Mouse (Mus musculus) ES-E14 (cell line): ENCODE measurements around the gene Slc35e3. TPM values are rescaled to one million over a fixed set of nuclear protein-coding genes. Genes with fewer than 3 reads are reported as not detected.

Experiments
- DNase-seq: peaks from one replicate; pipeline ENCODE4 v3.0.0-alpha.2; 2013; ENCODE audit warnings: low read depth, low spot score
- H3K27ac ChIP-seq: 2 replicates; pipeline ENCODE4 v1.5.1; 2012; ENCODE audit warnings: low read depth, mild to moderate bottlenecking, low read length, moderate library complexity, mixed read lengths; ENCODE audit not compliant: poor library complexity, insufficient read depth, severe bottlenecking
- H3K36me3 ChIP-seq: 2 replicates; pipeline ENCODE4 v1.6.1; 2012; ENCODE audit warnings: mild to moderate bottlenecking, low read length, moderate library complexity, mixed read lengths; ENCODE audit not compliant: control insufficient read depth, poor library complexity, insufficient read depth, severe bottlenecking
- H3K4me1 ChIP-seq, 2 experiments: fragments of 150-350 bp in 1 of 2; sonication (generic) in 1 of 2; 2 replicates each; pipeline ENCODE4 v1.6.1; 2012; ENCODE audit warnings: low read length in 2 of 2, mild to moderate bottlenecking in 1 of 2, mixed read lengths in 1 of 2; ENCODE audit not compliant: control insufficient read depth in 2 of 2, insufficient read depth in 2 of 2, poor library complexity in 1 of 2
- H3K4me3 ChIP-seq, 2 experiments: fragments of 150-350 bp in 1 of 2; sonication (generic) in 1 of 2; 2 replicates each; pipeline ENCODE4 v1.5.1; 2012; ENCODE audit warnings: low read length in 2 of 2, low read depth in 1 of 2, mild to moderate bottlenecking in 1 of 2, mixed read lengths in 1 of 2; ENCODE audit not compliant: insufficient read depth in 1 of 2, poor library complexity in 1 of 2, severe bottlenecking in 1 of 2
- H3K9ac ChIP-seq: 2 replicates; pipeline ENCODE4 v1.6.1; 2012; ENCODE audit warnings: low read depth, mild to moderate bottlenecking, low read length, mixed read lengths; ENCODE audit not compliant: poor library complexity, insufficient read depth, severe bottlenecking
- H3K9me3 ChIP-seq: fragments of 150-350 bp; sonication (generic); 2 replicates; pipeline ENCODE4 v1.6.1; 2012; ENCODE audit warnings: low read depth, mild to moderate bottlenecking, low read length; ENCODE audit not compliant: control insufficient read depth, insufficient read depth
- CHD2 ChIP-seq: IDR thresholded peaks from 2 replicates; pipeline ENCODE4 v1.6.1; 2014; ENCODE audit warnings: mild to moderate bottlenecking, low read depth, low read length, inconsistent platforms
- HCFC1 ChIP-seq: IDR thresholded peaks from 2 replicates; pipeline ENCODE4 v1.6.1; 2012; ENCODE audit warnings: low read length, inconsistent platforms, borderline replicate concordance; ENCODE audit not compliant: insufficient read depth
- MAFK ChIP-seq: IDR thresholded peaks from 2 replicates; pipeline ENCODE4 v1.6.1; 2014; ENCODE audit warnings: mild to moderate bottlenecking, low read depth, low read length, inconsistent platforms; ENCODE audit not compliant: insufficient read depth
- ZC3H11A ChIP-seq: IDR thresholded peaks from 2 replicates; pipeline ENCODE4 v1.6.1; 2012; ENCODE audit warnings: low read depth, mild to moderate bottlenecking, inconsistent platforms, low read length, borderline replicate concordance
- ZNF384 ChIP-seq: IDR thresholded peaks from 2 replicates; pipeline ENCODE4 v1.6.1; 2012; ENCODE audit warnings: low read depth, low read length, inconsistent platforms
- in situ Hi-C, 2 experiments: fragments of 600-800 bp; cut with MboI; formaldehyde crosslinking; loops; one replicate each; pipeline ENCODE4 v1.15.1; 2025; ENCODE audit warnings: low sequenced_read_pairs in 2 of 2, inconsistent platforms in 1 of 2; ENCODE audit not compliant: unreplicated experiment in 2 of 2
- total RNA-seq: library from RNA; depleted of rRNA; stranded (reverse); fragments of 300-350 nt; gene quantifications from 2 replicates; pipeline ENCODE4 v1.2.3, GENCODE M21; 2012

The Slc35e3 gene
- total RNA-seq, 1 experiment = 16.3 TPM

- H3K27ac ChIP-seq = no peak overlapping the region
- H3K4me1 ChIP-seq = peaks cover 0 to 7% of the 10 kb centered on the region in 2 experiments; a peak in 1 of 4 replicates
- H3K4me3 ChIP-seq = no peak overlapping the region
- no peak for TF ChIP-seq CHD2
- no peak for TF ChIP-seq MAFK
- no peak for TF ChIP-seq ZNF384
- TF ChIP-seq HCFC1 = no peak
- no peak for TF ChIP-seq ZC3H11A
- H3K9me3 ChIP-seq = no peaks in the 10 kb centered on the region
- H3K9ac ChIP-seq = no peak overlapping the region
- no peak for DNase-seq
- H3K36me3 ChIP-seq = peaks cover 18% of the 10 kb centered on the region
- in situ Hi-C loops = no loop called here
These were observed 2.2 kb downstream of the Slc35e3 start for GRCm38 (mm10) chr10:117743917-117744316.

GRCm38 (mm10) chr10:117743182-117743581, 3.0 kb downstream of the Slc35e3 start:
- no peak for TF ChIP-seq HCFC1
- no peak for TF ChIP-seq ZC3H11A
- TF ChIP-seq ZNF384 = no peak
- TF ChIP-seq CHD2 = no peak
- no peak for TF ChIP-seq MAFK
- Histone ChIP-seq H3K9me3 (no peaks in the 10 kb centered on the region), H3K36me3 (peaks cover 19% of the 10 kb centered on the region; the same call in 1 of the 2 replicates), H3K9ac (no peak overlapping the region), H3K4me3 (no peak overlapping the region), H3K27ac (no peak overlapping the region), H3K4me1 (peaks cover 0 to 13% of the 10 kb centered on the region in 2 experiments; a peak in 1 of 4 replicates)
- in situ Hi-C loops = no loop called here
- DNase-seq = no peak

- in situ Hi-C loops = no loop called here
- no peak for DNase-seq
- Histone ChIP-seq H3K4me3 (no peak overlapping the region), H3K9ac (no peak overlapping the region), H3K27ac (no peak overlapping the region), H3K36me3 (peaks cover 21% of the 10 kb centered on the region; the same call in 1 of the 2 replicates), H3K4me1 (peaks cover 0 to 13% of the 10 kb centered on the region in 2 experiments; a peak in 1 of 4 replicates), H3K9me3 (no peaks in the 10 kb centered on the region)
- TF ChIP-seq HCFC1 (no peak), ZC3H11A (no peak), MAFK (no peak), CHD2 (no peak), ZNF384 (no peak)
These were observed 3.5 kb downstream of the Slc35e3 start for GRCm38 (mm10) chr10:117742618-117743017.

GRCm38 (mm10) chr10:117741698-117742475, 4.3 kb downstream of the Slc35e3 start:
- H3K27ac ChIP-seq = no peak overlapping the region
- H3K36me3 ChIP-seq = peaks cover 23% of the 10 kb centered on the region; the same call in 1 of the 2 replicates
- H3K4me1 ChIP-seq = peaks cover 0 to 11% of the 10 kb centered on the region in 2 experiments; a peak in 1 of 4 replicates
- H3K9me3 ChIP-seq = no peaks in the 10 kb centered on the region
- TF ChIP-seq MAFK (no peak), ZNF384 (no peak), CHD2 (no peak)
- H3K9ac ChIP-seq = 0 out of 2 replicates have a peak overlapping the region, but pooled peaks have one; percentile 14
- in situ Hi-C loops = no loop called here
- DNase-seq = no peak
- no peak overlapping the region for H3K4me3 ChIP-seq

GRCm38 (mm10) chr10:117740921-117741320, 5.2 kb downstream of the Slc35e3 start:
- H3K36me3 ChIP-seq = peaks cover 31% of the 10 kb centered on the region; the same call in 1 of the 2 replicates
- peaks cover 0 to 11% of the 10 kb centered on the region in 2 experiments; a peak in 1 of 4 replicates for H3K4me1 ChIP-seq
- no peak overlapping the region for H3K9ac ChIP-seq
- H3K27ac ChIP-seq = no peak overlapping the region
- in situ Hi-C loops = no loop called here
- no peak overlapping the region for H3K4me3 ChIP-seq
- TF ChIP-seq CHD2 (no peak), ZC3H11A (no peak)
- no peak for DNase-seq
- no peaks in the 10 kb centered on the region for H3K9me3 ChIP-seq
